Mouse (Mus musculus): ENCODE measurements around the gene Sidt1. TPM values are rescaled to one million over a fixed set of nuclear protein-coding genes. Genes with fewer than 3 reads are reported as not detected.
"Not testable (repeated sequence)": the region's sequence is repeated elsewhere in the genome, so short reads cannot be mapped to it uniquely, and the experiment has no call there.

Gene Sidt1
- total RNA-seq, 2 experiments from 2014 or later, result 41.6 to 41.8 TPM

DNA sequence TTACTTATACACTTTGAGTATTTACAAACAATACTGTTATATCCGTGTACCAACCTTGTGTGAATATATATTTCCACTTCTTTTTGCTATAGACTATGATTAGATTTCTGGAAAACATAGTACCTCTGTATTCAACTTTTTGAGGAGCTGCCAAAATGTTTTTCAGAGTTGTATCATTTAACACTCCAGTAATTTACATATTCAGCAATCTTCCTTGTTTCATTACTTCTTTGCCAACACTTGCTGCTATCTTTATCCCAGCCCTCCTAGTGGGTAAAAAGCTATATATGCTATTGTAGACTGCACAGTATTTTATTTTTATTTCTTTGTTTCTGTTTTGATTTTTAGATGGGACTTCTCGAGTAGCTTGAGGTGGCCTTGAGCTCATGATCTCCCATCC is 29.2 kb downstream of the Sidt1 start:
- DNase-seq (ENCODE audit: low spot score in 2 of 2), result no peak

DNA sequence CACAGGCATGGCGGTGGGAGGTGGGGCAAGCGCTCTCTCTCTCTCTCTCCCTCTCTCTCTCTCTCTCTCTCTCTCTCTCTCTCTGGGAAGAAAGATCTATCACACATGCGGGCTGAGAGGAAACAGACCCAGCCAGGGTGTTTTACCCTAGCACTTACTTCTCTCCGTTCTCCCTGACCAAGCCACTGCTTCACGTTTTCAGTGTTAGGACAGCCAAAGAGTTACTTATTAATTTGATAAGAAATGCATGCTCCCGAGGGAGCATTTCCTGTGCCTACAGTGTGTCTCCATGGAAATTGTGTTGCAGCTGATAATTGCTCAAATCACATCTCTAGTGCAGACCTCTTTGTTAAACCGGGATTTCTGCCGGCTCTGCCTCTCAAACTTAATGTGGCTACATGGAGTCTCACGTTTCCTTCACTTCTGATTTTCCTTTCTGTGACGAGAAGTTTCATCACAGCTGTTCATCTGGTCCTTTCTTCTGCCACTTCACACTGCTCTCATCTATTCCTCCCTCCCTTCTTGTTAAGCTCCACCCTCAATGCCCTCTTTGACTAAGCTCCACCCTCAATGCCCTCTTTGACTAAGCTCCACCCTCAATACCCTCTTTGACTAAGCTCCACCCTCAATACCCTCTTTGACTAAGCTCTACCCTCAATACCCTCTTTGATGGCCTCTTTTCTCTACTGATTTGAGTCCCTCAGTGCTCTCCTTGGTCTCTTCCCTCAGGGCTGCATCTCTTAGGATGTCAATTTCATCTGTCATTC is 30.7 kb downstream of the Sidt1 start:
- DNase-seq (ENCODE audit: low spot score in 2 of 2), result no peak

DNA sequence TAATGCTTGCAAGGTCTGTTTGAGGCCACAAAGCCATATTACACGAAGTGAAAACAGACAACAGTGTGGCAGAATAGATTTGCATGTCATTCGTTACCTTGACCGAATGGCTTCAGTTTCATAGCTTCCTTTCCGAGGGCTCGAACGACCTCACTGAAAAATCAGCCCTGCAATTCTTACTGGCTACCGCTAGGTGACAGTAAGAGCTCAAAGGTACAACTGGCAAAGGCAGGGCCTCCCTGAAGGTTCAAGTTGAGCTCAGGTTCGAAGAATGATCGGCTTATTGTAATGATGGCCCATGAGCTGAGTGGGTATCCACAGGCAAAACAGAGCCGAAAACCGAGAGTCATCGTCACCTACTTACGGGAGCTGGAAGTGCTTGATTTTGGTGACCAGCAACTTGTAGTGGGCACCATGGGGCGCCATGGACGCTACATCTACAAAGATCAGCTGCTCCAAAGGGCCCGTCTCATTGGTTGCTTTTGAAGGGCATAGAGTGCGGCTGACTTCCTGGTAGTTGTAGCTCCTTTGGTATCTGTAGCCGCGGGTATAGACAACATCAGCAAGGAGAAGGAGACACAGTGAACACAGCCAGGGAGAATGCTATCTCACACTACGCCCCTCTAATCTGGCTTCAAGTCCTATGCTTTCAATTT is 33.4 kb downstream of the Sidt1 start:
- no peak for DNase-seq (ENCODE audit: low spot score in 2 of 2)

DNA sequence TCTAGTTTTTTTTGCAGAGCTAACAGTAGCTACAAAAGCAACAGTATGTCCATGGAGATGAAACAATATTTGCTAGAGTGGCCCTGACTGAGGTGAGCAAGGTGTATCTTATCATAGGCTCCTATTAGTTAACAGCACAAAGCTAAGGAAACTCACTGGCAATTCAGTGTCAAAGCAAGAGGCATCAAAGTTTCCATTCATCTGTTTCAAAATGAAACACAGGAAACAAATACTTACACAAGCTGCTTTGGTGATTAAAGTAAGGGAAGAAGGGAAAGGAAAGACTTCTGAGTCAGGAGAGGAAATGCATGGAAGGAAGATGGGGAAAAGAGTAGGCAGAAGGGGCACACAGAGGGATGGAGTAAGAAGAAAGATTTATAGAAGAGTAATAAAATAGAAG is 39.0 kb downstream of the Sidt1 start:
- DNase-seq (ENCODE audit: low spot score in 2 of 2), result no peak

DNA sequence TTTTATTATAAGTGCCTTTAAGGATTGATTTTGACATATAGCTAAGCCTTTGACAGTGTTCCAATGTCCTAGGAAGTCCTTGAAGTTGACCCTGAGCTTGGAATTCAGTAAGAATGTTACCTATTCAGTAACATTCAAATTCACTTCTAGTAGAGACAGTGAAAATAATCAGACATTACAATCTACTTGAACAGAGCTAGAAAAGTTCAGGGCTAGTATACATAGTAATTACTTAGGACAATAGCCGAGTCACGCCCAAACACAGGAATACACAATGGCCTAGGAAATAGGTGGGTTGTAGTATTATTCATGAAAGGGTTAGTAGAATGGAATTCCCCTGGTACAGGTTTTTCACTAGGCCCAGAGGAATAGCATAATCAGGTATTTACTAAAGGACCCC is 40.3 kb downstream of the Sidt1 start:
- not testable (repeated sequence) for DNase-seq (ENCODE audit: low spot score in 2 of 2)

DNA sequence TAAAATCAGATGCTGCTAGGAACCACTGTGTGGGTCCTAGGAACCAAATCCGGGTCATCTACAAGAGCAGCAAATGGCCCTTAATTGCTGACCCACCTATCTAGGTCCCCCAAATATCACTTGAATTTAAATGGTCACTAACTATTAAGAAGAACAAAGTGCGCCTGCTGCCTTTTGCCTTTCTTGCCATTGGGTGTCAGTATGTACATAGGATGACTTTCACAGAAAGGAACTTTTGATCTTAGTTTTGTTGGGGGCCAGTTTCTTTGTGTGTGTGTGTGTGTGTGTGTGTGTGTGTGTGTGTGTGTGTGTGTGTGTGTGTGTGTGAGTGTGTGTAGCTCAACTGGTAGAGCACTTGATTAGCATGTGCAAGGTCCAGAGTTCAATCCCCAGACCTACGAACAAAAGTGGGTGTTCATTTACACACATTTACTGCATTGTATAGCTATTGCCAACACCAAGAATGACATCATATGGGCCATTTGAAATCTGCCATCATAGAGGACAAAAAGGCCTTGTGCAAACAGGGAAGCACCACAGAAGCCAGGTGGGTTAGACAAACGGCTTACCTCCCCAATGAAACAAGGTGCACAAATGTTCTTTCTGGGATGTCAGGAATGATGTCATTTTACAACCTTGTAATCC is 43.9 kb downstream of the Sidt1 start:
- DNase-seq (ENCODE audit: low spot score in 2 of 2), result no peak

DNA sequence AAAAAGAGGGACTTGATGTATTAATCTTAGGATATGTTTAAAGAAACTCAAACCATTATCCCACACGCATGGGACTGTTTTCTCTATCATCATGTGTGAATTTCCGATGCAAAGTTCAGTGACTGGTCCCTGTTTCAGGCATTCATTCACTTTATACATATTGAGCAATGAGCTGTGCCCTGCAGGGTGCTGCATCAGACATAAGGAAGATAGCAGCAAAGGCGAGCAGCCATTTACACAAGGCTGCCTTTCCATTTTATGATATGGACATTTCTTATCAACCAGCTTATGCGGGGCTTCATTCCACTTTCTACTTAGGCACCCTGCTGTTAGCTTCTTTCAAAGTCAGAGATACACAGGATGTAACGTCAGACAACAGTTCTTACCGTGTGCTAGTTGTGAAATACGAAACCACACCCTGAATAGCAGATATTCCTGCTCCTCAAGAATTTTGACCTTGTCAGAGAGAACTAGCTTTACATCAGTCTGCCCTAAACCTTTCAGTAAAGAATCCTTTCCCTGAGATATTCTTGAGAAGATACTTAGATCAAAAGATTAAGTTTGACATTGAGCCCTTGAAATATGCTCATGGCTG is 45.5 kb downstream of the Sidt1 start:
- no peak for DNase-seq (ENCODE audit: low spot score in 2 of 2)

DNA sequence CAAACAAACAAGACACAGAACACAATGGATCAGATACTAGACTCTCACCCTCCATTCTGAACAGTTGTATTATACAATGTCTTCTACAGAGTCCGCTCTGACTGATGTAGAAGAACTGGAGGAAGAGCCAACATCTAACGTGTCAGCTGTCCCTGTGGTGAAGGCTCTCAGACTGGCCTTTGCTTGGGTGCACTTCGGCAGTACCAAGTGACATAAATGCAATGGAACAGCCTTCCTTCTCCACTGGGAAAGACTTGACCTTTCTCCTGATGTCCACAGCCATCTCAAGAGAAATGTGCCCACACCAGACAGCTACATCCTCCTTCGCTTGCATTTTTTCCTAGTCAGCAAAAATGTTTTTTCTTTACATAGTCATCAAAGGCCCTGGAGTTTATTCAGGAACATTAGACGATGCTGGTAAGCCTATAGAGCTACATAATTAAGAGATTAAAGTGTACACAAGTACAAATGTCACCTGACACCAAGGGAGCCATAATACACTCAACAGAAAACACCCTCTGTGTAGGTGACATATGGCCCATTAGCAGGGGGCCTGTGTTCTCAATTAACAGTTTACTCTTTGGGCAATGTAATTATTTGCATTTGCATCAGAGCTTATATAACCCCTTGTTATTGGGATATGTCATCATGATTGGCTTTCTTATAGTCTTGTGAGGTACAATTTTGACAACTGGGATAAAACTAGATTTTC is 50.2 kb downstream of the Sidt1 start:
- no peak for DNase-seq (ENCODE audit: low spot score in 2 of 2)

DNA sequence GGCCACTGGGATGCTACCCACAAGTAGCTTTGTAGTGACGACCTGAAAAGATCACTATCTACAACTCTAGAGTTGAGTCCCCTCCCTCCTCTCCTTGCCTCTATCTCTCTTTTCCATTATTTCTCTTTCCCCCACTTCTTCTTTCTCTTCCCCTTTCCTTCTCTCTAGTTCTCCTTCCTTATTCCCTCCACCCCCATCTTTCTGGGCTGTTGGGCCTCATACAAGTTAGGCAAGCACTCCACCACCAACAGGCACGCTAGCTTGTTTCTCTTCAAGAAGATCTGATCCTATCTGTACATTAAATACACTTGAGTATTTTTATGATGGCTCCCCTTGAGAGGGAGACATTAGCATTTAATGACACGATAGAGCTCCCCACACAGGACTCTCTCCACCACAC is 51.0 kb downstream of the Sidt1 start:
- no peak for DNase-seq (ENCODE audit: low spot score in 2 of 2)

DNA sequence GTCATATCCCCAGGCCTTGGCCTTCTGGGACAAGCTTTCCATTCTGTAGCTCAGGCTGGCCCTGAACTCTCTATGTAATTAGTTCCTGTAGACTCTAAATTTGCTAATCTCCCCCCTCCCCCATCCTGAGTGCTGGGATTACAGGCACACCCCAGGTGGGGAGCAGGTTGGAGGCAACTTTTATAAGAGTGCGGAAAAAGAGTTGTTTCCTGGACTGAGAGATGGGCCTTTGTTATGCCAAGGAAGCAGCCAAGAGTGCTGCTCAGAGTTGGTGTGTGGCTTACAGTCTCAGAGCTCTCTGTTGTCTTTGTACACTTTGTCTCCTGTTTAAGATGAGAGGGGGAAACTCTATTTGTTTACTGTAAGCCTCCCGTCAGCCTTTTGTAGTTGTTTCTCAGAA is 52.2 kb downstream of the Sidt1 start:
- no peak for DNase-seq (ENCODE audit: low spot score in 2 of 2)

DNA sequence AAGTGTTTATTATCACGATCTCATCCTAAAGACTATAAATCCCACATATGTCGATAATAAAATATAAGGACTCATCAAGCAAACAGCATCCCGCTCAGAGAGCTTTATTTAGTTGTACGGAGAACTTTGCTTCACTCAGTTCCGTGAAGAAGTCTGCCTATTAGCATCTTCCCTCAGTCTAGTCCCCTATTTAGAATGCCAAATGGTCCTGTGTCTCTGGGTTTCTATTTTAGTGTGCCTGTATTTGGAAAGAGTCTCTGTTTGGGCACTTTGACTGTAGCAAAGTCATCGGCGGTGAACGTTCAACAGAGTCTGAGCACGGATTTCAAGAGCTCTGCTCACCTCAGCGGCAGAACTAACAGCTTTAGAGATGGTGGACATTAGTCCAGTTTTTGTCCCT is 55.8 kb downstream of the Sidt1 start:
- peak in 1 of 2 experiments; percentile 19 for DNase-seq (ENCODE audit: low spot score in 2 of 2)

DNA sequence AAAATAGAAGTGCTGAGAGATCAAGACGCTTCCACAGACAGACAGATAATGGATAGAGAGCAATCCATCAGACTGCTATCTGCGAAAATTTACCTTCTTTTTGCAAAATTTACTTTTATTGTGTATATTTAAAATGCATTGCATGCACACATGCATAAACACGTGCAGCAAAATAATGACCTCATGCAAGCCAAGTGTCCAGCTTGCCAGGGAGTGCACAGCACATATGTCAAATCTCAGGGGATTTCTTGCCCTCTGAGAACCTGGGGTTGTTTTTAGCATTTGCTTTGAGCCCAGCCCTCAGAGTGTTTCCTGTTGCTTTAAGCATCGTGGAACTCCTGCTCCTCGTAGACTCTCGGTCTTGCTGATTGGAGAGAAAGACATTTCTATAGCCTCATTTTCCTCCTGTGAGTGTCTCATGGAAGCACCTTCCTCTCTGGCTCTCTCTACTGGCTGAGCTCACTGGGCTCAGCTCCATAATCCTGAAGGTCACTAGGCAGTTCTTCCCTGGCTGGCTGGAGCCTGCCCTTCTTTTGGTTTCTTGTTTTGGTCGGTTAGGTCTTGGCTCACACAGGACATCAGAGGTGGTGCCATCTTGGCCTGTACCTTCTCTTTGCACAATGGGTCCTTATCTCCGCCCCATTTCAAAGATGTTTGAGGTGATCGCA is 61.5 kb downstream of the Sidt1 start:
- DNase-seq (ENCODE audit: low spot score in 2 of 2), result no peak

DNA sequence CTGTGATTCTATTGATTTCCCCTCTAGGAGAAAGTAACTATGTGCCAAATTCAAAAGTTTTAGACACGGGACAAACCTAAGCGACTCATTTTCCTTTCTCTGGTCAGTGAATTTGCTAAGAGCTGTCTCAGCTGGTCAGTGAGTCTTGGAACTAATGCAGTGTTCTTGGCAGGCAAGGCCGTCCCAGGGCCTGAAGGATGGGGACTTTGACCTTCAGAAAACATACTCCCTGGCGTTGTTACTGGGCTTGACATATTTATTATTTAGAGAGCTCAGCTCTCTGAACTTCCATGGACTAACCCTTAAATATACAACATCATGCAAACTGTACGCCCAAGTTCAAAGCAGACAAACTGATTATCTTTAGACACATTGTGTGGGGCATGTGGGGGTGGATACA is 62.4 kb downstream of the Sidt1 start:
- no peak for DNase-seq (ENCODE audit: low spot score in 2 of 2)

DNA sequence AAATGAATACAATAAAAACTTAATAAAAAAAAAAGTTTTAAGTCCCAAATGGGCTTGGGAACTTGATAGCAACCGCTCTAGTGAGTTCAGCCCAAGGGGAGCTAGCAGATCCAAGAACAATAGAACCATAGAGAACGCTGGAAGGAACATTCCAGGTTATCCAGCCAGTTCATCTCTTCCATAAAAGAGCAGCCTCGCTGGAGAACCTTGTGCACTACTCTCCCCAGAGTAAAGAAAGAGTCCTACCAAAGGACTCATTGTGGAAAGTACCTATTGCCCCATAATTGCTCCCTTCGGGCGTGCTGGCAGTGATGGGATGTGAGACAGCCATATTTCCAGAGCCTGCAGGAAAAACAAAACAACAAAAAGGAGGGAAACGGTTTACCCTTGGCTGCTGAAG is 63.4 kb downstream of the Sidt1 start:
- no peak for DNase-seq (ENCODE audit: low spot score in 2 of 2)

DNA sequence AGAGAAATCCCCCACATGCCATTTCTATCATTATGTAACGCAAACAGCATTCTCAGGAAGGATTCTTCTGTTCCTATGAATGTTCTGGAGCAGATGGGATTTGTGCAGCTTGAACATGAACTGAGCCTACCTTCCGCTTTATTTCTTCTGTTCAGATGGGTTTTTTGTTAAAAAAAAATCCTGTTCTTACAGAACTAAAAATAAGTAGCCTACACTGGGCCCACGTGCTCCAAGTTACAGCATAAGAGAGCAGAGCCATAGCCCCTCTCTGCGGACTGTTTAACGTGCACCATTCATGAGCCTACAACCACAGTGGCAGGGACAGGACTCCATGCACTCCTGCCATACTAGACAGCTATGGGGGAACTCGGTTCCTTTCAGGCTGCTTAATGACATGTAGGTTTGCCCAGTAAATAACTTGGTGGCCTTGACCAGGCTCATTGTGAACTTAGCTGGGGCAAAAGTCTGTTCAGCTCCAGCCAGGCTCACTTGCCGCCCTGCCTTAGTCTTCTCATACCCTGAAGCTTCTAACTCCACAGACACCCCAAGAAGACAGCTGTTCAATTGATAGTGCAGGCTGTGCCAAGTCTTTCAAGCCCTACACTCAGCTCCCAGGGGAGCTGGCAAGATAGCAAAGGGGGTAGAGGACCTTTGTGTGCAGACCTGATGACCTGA is 64.3 kb downstream of the Sidt1 start:
- peak; percentile 32 to 57 for DNase-seq (ENCODE audit: low spot score in 2 of 2)

DNA sequence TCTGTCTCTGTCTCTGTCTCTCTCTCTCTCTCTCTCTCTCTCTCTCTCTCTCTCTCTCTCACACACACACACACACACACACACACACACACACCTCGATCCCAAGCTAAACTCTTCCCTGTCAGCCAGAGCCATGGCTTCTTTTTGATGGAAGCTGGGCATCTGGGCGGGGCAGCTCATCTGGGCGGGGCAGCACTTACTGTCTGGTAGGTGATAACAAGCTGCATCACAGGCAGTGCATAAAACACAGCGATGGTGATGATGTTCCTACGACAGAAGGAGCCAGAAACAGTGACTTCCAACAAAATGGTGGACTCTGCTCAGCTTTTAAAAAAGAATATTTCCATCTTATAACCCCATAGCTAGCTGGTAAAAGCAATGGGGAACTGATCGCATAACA is 67.4 kb downstream of the Sidt1 start:
- DNase-seq (ENCODE audit: low spot score in 2 of 2), result no peak

DNA sequence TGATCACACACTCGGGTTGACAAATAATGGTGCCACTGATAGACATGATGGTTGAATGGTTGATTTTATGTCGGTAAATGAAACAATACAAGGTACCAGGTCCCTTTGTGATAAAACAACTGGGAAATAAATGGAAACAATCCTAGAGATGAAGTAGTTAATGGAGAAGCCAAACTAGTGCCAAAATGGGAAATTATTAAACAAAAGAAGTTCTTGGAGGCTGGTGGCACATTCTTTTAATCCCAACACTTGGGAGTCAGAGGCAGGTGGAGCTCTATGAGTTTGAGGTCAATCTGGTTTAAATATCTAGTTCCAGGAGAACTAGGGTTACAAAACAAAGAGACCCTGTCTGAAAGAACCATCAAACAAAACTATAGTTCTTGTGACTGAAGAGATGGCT is 68.1 kb downstream of the Sidt1 start:
- DNase-seq (ENCODE audit: low spot score in 2 of 2), result no peak

DNA sequence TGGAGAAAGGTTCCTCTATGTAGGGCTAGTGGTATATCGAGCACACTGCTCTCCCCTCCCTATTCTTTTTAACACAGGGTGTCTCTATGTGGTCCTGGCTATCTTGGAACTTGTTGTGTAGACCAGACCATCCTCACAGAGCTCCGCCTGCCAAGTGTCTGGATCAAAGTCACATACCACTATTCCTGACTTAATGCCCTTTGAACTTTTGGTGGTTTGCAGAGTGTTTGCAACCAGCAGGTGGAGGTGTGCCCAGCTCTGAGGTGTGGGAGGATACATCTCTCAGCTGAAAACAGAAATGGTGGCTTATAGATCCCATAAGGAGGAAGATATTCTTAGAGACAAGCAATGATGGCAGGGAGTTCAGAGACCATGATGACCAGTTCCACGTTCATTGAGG is 75.5 kb downstream of the Sidt1 start:
- DNase-seq (ENCODE audit: low spot score in 2 of 2), result no peak

DNA sequence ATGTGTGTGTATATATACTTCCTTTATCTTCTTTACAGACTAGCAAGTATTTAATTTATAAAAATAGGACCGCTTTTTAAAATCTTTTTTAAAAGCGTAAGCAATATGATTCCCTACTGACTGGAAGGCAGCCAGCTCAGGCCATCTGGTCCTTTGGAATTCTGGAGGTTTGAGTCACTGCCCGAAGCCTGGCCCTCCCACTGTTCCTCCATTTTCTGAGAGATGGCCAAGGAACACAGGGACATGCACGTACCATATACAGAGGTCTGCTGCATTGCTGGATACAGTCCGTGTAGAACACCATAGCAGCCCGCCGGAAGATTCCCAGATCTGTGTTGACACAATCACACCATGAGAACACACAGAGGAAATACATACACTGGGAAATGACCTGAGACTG is 78.3 kb downstream of the Sidt1 start:
- peak; percentile 61 to 70 for DNase-seq (ENCODE audit: low spot score in 2 of 2)

Measured in left cerebral cortex, adult 18-20 months (tissue).